Mouse (Mus musculus) mesoderm, embryonic 11.5 days (tissue): ENCODE results near the gene Dhcr24.

Experiments used
- DNase-seq: peaks from one replicate; pipeline ENCODE4 v3.0.0-alpha.2; 2012; ENCODE audit warnings: low read depth, low spot score

Dhcr24 gene

DNA sequence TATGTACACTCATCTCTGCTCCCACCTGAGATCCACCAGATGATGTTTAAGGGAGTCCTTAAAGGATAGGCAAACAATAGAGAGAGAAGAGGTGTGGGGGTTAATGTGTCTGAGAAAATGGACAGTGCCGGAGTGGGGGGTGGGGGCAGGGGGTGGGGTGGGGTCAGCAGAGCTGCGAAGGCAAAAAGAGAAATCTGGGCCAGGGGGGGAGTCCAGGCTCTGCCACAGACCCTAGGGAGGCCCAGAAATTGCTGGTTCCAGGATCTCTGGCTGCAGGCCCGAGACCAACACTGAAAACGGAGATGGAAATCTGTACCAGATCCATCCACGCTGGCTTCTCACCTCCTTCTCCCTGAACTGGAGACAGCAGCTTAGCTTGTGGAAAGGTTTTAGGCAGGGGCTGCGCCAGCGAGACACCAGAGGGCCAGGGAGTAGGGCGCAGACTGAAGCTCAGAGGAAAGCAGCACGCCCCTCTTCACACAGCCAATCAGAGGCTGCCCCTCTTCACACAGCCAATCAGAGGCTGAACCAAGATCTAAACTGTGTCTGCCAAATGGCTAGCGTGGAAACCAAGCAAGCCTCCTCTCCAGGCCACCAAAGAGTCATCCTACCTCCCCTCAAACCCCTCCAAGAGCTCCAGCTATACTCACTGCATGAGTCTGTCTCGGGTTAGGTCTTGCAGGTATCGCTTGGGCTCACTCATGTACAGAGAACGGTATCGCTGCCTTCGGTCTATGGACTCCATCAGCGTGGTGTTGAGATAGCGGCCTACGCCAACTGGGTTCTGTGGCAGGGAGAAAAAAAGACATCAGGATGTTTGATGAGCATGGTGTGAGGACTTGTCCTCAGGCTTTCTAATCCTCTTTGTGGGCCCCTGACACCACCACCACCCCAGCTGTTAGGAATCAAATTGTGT lies 46.1 kb downstream of the Dhcr24 start:
- peak; percentile 65 for DNase-seq

DNA sequence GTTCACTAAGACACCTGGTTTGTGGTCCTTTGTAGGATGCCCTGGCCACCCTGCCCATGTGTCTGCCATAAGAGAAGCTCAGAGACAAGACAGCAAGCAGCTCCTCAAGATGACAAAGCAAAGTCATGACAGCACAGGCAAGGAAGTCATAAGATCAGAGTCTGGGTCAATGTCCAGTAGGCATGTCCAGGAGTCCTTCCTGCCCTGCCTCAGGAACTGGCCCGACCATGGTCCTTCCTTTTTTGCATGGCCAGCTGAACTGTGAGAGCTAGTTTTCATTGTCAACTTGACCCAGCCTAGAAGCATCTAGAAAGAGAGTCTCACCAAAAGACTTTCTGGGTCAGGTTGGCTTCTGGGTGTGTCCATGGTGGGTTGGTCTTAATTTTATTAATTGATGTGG lies 47.1 kb downstream of the Dhcr24 start:
- no peak for DNase-seq

DNA sequence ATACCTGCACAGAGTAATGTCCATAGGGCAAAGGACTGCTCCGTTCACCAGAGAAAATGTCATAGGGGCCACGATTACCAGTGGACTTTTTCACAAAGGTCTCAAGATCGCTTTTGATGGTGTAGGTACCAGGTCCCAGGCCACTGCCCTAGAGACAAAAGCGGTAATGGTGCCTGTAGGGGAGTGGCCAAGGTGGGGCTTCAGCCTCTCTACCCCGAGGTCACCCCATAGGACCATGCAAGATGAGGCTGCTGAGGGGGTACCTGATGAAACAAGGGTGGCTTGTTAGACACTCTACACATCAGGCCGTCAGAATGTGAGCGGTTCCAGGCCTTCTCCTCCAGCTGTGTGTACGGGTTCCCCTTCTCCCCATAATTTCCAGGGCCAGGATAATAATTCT lies 52.3 kb downstream of the Dhcr24 start:
- no peak for DNase-seq

GRCm38 (mm10) chr4:106613560-106613959 lies 52.7 kb downstream of the Dhcr24 start:
- DNase-seq, result no peak

DNA sequence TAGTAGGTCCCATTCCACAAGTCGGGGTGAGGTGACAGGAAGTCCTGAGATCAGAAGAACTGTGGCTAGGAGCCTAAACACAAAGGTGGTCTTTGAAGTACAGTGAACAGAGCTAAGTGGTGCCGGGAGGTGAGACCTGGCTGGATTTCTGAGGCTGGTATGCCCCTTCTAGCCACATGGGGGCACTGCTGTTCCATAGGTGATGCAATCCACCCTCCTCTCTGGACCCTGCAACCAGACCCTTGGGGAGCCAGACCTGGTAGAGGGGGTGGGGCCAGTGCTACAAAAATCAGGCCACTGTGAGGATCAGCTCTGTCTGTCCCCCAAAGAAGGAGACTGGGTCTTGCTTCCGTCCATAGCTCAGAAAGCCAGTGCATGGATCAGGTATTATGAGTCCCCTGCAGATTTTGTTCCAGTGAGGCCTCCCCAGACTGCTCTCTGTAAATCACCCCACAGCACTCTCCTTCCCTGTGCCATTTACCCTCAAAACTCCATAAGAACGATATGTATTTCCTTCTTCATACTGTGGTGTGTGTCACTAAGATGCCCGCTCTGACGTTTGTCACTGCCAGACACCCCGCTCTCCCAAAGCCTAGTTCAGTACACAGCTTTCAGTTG lies 53.5 kb downstream of the Dhcr24 start:
- DNase-seq, result peak; percentile 84

DNA sequence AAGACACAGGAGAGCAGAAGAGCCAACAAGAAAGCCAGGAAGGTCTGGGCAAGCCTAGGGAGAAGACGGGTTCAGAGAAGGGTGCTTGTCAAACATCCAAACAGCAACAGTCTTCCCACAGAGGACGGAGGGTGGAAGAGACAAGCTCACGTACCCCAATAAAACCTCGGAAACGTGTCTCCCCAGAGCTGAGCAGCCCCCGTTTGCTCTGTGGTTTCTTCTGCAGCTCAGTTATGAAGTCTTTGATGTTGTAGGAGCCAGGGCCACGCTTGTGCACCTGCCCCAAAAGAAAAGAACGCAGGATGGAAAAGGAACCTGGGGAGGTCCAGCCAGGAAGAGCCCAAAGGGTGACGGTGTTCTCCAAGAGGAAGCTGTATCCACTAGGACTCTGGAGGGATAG lies 54.0 kb downstream of the Dhcr24 start:
- DNase-seq, result no peak

DNA sequence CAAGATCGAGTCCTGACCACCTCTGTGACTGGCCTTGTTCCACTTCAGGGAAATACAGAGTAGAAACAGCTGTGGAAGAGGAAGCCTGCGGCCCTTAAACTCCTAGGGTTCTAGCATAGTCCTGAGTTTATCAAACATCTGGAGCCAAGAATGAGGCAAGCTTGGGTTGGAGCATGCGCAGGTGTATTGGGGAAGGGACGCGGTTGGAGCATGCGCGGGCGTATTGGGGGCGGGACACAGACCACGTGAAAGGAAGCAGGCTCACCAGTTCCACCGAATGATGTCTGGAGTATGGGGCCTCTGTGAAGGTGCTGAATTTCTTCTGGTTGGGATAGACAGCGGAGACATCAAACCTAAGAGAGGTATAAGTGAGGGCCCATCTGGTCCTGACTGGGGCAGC lies 54.8 kb downstream of the Dhcr24 start:
- DNase-seq, result no peak

DNA sequence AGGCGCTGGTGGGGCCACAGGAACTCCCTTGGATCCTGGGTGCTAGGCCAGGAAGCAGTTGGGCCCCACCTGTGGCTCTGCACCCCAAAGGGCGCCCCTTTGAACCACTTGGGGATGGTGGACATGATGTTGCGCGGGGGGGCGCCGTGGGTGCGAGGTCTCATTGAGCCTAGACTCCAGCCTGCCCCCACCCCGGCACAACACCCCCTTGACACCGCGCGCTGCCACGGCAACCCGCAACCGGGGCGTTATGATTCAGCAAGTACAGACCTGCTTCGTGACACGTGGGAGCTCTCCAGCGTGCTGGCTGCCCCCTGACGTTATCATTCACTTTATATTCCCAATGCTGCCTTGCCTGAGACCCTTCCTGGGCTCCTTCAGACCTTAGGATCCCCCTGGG lies 56.2 kb downstream of the Dhcr24 start, which contains the start of gene Lexm:
Lexm (minus strand) TSS at position 186 of the 400 bp plus-strand sequence.
- peak; percentile 47 for DNase-seq

DNA sequence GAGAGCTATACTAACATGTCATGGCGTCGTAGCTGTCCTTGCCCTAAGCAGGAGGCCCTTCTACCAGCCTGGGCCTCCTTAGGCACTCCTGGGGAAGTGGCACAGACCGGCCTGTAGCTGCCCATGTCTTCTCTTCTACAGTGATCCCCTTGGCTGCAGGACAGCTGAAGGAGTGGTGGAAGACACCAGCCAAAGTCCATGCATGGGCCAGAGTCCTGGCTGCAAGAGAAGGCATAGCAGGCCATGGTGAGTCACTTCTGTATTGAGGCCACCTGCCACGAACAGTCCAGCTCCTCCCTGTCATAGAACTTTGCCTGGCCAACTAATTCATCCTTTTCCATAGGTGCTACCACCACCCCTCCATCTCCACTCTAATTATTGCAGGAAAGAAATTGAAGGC lies 58.1 kb downstream of the Dhcr24 start:
- no peak for DNase-seq

DNA sequence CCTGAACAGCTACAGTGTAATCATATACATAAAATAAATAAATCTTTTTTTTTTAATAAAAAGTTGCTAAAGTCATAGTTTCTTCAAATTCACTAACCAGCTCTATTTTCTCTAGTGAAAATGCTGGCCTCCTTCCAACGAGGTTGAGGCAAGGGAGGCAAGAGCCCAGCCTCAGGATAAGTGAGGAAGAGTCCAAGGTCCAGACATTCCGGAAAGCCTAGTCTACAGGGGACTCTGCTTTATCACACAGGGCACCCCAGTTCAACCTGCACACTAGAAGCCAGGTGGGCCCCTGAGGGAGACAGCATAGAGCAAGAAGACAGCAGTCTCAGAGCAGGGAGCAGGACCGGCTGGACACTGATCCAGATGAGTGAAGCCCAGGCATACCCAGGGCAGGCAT lies 60.6 kb downstream of the Dhcr24 start:
- DNase-seq, result no peak

- DNase-seq, result no peak
Observed at GRCm38 (mm10) chr4:106622030-106622493, 61.2 kb downstream of the Dhcr24 start, which contains the start of gene Ttc22. Ttc22 (plus strand) TSS chr4:106622432.

DNA sequence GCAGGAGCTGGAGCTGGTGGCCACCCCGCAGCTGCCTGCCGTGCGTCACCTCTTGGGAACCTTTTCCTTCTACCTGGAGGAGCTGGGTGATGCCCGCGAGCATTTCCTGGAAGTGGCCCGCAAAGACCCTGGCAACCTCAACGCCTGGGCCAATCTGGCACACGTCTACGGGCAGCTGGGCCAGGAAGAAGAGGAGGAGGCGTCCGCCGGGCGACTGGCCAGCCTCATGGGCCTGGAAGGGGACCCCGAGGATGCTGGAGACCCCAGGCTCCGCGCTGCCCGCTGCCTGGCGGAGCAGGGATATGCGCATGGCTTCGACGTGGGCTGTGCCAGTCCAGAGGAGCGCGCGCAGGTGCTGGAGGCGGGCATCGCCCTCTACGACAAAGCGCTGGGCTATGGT lies 61.9 kb downstream of the Dhcr24 start:
- DNase-seq, result no peak

DNA sequence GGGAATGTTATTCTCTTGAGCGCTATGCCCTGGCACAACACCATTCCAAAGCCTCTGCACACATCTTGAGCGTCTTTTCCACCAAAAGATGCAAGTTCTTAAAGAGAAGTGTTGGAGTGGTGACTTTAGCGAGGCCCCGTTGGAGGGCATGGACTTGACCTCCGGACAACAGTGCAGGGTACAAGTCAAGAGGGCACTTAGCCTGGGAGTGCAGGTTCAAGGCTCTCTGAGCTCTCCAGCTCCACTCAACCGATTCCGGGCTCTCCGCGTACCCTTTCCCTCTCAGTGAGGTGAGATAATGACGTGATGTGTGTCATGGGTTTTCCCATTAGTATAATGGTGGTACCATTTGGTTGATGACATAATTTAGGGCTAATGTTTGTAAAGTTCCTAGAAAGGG lies 63.4 kb downstream of the Dhcr24 start:
- no peak for DNase-seq

- DNase-seq, result no peak
Observed at GRCm38 (mm10) chr4:106627809-106628208, 67.0 kb downstream of the Dhcr24 start.

DNA sequence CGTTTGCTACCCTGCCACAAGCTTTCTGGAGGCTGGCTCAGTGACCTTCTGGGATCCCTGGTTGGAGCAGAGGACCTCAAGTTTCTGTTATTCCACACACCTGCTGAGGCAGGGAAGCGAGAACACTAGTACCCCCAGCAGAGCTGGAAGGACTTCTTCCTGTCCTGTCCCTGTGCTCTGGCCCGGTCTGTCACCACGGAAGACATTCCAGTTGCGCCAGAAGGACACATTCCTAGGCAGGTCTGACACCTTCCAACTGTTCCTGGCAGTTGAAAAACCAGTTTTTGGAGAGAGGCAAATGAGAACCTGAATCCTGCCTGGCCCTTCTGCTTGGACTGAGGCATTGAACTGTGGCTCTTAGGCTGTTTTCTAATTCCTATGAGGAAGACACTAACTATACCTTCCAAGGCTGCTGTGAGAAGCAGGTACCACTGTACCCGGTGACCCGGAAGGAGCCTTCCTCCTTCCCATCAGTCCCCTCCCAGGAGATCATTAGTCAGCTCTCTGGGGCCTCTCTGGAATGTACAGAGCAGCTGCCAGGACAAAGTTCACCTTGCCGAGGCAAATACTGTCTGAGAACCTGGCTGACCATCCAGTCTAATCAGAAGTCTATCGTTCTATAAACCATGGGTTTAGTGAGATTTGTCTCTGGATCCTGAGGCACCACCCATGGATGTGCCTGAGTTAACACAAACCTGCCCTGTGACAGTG lies 68.0 kb downstream of the Dhcr24 start:
- no peak for DNase-seq

- no peak for DNase-seq
Observed at GRCm38 (mm10) chr4:106629374-106629773, 68.5 kb downstream of the Dhcr24 start.

GRCm38 (mm10) chr4:106630333-106631220 lies 69.7 kb downstream of the Dhcr24 start:
- peak; percentile 71 for DNase-seq

GRCm38 (mm10) chr4:106632313-106632712 lies 71.5 kb downstream of the Dhcr24 start:
- no peak for DNase-seq

- DNase-seq, result no peak
Observed at GRCm38 (mm10) chr4:106633281-106634085, 72.6 kb downstream of the Dhcr24 start.

GRCm38 (mm10) chr4:106634086-106634479 lies 73.2 kb downstream of the Dhcr24 start:
- DNase-seq, result no peak
